Mouse (Mus musculus): Measurements from ENCODE around the gene Dglucy.

Dglucy gene

DNA sequence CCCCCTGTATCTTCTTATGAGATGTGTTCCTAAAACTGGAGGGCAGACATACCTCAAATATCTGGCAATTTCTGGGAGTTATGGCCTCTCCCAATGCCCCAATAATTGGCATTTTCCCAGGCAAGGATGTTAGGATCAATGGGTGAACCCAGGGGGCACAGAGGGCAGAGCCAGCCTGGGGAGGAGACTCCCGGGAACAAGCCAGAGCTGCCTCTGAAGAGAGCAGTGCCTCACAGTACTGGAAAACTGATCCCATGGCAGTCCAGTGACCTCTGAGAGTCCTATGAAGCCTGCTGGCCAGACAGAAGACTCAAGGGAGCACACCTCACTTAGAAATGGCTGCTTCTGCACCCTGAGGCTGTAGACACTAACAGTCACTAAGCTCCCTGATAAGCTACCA, 67.7 kb downstream of the Dglucy start:
- no peak for TF ChIP-seq GATA4 (IDR thresholded peaks at IDR 0.05; ENCODE audit: insufficient replicate concordance, low read length)

DNA sequence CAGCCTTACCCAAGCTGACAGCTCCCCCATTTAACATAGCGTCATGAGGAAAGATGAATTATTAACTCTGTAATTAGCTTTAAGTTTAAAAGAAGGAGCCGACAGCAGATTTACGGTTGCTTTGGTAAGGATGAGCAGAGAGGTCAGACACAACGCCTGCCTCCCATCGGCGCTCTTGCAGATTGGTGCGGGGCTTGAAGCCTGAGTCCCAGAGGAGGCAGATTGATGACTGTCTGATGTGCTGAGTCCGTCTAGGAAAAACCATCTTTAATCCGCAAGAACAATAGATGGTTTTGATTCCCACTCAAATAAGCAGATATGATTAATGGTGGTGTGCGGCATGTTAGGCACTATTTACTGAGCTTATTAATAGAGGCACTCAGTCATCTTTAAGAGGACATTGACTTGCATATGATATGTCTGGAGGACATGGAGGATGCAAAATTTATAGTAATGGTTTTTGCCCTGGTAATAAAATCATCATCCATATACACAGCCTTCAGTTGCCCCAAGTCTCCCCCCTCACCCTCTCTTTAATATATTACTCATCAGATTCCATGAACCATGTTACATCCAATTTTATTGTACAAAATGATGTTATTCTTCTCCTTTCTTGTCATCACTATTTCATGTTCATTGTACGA, 68.7 kb downstream of the Dglucy start:
- no peak for TF ChIP-seq GATA4 (IDR thresholded peaks at IDR 0.05; ENCODE audit: insufficient replicate concordance, low read length)

DNA sequence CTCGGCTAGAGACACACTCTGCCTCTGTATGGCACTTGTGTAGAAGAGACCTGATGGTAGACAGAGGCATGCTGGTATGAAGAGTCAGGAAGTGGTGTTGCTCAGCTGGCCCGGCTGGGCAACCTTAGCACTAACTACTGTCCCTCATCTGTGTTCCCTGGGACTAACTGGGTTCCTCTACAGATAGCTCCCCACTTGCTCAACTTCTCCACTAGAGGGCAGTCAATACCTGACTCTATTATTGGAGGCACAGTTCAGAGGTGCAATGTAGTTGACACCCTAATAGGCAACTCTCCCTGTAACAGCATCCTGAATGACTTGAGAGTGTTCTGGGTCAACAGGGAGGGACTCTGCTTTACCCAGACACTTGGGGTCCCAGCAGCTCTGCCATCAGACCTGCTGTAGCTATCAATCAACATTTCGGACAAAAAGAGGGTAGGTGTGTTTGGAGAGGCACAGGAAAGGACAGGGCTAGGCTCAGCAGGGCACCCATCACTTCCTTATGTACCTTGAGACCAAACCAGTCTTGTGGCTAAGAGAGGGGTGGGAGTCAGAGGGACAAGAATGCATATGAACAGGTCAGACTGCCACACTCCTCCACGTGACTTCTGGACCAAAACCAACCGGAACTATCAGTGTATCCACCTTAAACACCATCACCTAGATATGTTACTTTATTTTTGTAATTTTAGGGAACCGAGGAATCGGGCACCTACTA, 70.7 kb downstream of the Dglucy start:
- no peak for TF ChIP-seq GATA4 (IDR thresholded peaks at IDR 0.05; ENCODE audit: insufficient replicate concordance, low read length)

DNA sequence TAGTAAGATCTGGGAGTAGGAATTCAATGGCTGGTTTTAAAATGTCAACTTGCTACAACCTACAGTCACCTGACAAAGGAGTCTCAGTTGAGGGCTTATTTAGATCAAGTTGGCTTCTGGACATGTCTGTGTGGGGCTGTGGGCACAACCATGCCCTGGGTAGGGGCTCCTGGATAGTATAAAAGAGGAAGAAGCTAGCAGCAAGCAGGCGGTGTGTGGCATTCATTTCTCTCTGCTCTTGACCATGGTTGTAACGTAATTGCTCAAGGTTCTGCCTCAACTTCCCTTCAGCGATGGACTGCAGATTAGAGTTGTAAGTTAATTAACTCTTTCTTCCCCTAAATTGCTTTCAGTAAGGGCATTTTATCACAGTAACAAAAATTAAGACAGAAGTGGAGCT, 73.5 kb downstream of the Dglucy start:
- no peak for TF ChIP-seq GATA4 (IDR thresholded peaks at IDR 0.05; ENCODE audit: insufficient replicate concordance, low read length)

DNA sequence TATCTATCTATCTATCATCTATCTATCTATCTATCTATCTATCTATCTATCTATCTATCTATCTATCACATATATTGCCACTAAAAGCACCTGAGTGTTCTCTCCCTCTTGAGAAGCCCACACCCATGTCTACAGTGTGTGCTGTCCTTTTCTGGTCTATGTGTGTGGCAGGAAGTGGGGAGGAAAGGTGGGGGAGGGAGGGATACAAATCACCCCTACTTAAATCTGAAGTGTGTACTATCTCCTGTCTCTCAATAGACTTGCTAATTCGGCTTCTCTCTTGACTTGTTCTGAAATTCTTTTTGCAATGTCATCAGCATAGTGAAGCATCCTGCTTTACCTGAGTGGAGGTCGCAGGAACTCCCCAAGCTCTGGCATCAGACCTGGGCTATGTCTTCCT, 77.5 kb downstream of the Dglucy start:
- no peak for TF ChIP-seq GATA4 (IDR thresholded peaks at IDR 0.05; ENCODE audit: insufficient replicate concordance, low read length)

DNA sequence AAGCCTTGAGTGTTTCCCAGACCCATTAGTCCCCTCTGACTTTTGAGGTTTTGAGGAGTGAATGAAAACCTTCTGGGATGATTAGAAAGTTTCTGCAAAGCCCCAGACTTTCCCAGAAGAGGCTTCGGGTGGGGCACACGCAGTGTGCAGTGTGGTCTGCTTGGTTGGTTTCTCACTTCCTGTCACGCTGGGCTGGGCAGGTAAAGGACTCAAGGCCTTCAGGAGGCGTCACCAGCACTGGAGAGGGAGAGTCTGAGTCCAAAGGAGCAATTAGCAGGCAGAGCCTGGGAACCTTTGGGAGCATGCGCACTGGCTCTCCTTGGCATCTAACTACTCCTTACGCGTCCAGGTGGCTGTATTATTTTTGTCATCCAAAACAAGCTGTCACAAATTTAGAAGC, 78.9 kb downstream of the Dglucy start:
- no peak for TF ChIP-seq GATA4 (IDR thresholded peaks at IDR 0.05; ENCODE audit: insufficient replicate concordance, low read length)

DNA sequence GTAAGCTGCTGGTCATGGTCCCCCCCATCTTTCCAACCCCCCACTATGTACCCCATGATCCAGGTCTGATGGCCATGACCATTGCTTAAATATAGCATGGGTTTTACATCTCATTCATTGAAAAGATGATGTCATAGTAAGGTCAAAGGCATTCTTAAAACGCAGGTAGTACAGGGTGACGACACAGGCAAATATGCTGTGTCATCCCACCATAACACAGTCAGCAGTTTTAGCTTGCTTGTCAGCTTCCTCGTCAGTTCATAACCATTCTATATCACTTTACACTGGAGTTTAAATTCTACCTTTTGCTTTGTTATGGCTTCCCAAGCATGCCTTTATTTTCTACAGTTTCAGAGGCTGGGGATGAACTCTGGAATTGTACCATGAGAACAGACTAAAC, 83.4 kb downstream of the Dglucy start:
- TF ChIP-seq GATA4 (IDR thresholded peaks at IDR 0.05; ENCODE audit: insufficient replicate concordance, low read length), result no peak

DNA sequence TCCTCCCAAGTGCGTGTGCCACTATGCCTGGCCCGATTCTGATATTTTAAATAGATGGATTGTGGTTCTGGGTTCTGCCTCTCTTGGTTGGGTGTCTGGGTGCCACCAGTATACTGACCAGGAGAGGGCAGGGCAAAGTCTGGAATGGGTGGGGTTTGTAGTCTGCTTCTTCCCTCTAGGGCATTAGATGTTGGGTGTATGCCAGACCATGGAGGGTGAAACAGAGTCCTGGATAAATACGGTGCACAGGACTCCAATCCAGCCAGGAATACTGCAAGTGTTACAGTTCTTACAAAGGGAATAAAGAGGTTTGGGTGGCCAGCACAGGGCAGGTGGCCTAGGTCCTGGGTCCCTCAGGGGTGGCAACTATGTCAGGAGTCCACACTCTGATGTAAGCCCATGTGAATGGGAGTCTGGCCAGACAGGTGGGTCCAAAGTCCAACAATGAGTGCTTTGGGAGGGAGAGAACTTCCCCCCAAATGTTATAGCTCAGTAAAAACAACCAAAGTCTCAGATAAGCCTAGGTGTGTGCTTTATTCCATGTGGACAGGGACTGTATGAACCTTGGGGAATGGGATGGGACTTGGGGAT, 84.1 kb downstream of the Dglucy start:
- TF ChIP-seq GATA4 (IDR thresholded peaks at IDR 0.05; ENCODE audit: insufficient replicate concordance, low read length), result no peak

DNA sequence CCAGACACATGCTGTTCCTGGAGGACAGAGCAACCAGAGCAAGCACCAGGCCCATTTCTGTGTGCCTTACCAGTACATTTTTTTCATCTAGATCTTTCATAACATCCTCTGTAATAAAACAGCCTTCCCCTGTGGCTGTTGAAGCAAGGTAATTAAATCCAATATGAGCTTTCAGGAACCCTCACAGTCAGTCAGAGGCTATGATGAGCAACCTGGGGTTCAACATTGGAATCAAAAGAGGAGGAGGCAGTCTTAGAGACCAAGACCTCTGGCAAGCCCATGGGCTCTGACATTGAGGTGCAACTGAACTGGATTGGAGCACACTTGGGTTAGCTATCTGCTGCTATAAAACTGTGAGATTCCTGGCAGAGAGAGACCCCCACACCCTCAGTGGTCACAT, 86.2 kb downstream of the Dglucy start:
- TF ChIP-seq GATA4 (IDR thresholded peaks at IDR 0.05; ENCODE audit: insufficient replicate concordance, low read length), result no peak

DNA sequence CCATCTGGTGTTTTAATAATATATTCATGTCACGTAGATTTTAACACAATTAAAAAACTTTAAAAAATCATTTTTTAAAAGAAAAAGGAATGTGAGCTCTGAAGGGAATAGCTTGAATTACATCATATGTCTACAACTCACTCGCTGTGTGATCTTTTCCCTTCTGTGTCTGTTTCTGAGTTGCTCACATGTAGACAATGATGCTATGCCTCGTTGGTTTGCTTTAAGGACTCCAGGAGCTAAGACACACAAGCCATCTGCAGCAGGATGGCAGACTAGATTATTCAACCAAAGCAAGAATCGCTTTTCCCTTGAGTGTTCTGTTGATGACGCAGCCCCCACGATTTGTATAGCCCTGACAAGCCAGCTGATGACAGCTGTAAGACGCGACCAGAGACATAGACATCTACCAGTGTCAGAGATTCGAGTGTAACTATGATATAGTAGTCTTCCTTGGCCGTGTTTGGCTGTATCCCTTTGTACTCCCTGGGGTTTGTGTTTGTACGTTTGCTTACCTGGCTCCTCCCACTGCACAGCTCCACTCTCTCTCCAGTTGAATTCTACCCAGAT, 86.7 kb downstream of the Dglucy start:
- TF ChIP-seq GATA4 (IDR thresholded peaks at IDR 0.05; ENCODE audit: insufficient replicate concordance, low read length), result no peak

DNA sequence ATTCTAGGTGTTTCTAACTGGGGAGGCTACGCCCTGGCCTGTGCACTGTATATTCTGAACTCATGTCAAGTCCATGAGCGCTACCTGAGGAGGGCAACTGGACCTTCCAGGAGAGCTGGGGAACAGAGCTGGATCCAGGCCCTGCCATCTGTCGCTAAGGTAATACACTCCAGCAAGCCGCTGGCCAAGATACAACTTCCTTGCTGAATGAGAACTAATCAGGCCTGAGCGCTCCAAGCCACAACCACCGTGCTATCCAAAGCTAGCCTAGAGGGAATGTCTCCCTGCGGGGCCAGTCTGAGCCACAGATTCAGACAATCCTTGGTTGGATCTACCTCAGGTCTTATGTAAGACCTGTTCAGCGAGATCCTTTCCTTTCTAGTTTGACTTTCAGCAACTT, 88.2 kb downstream of the Dglucy start:
- no peak for TF ChIP-seq GATA4 (IDR thresholded peaks at IDR 0.05; ENCODE audit: insufficient replicate concordance, low read length)

DNA sequence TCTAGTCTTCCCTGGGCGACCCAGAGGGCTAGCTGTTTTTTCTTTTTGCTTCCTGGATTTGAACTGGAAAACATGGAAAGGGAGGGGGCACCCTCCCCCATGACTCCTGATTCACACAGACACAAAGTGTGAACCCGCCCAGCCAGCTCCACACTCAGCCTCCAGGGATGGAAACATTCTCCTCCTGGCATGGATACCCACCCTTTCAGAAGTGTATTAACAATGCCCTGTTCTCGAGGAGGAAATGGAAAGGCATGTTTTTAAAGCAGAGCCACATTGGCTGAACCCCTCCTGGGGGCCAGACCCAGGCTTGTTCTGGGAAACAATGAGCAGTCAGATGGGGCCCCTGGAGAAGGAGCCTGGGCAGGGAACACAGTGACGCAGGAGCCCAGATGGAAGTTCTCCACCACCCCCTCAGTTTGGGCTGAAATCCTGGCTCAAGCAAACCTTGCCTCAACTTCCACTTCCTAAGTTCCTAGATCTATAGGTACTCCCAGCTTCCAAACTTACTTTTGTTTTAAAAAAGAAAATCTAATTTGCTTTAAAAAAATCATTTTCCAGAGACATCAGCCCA, 89.3 kb downstream of the Dglucy start:
- TF ChIP-seq GATA4 (IDR thresholded peaks at IDR 0.05; ENCODE audit: insufficient replicate concordance, low read length), result no peak

DNA sequence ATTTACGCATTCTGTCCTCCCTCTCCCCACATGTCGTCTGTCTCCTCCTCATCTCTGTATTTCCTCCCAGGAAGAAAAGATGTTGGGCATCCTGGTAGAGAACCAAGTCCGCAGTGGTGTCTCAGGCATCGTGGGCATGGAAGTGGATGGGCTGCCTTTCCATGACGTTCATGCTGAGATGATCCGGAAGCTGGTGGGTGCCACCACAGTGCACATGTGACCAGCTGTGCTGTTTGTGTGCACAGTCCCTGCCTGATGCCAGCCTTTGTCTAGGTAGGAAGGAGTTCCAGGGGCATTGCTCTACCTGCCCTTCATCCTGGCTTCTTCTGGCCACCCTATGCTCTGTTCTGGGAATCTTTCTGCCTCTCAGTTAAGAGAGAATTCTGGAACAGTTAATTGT, 92.4 kb downstream of the Dglucy start:
- TF ChIP-seq GATA4 (IDR thresholded peaks at IDR 0.05; ENCODE audit: insufficient replicate concordance, low read length), result no peak

DNA sequence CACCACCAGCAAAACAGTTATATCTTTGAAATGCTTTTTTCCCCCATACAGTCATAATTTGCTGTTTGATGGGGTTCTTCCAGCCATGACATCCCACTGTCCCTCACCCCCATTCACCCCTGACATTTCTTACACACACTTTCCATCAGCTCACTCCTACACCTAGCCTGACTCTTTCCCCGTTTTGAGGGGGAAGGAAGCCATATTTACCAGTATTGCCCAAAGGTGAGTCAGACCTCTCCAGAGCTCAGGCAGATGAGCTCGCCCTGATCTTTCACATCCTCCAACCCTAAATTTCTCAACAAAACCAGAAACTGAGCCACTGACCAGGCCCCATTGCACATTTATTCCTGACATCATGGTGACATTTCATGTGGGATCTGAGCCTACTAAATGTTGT, 93.0 kb downstream of the Dglucy start:
- no peak for TF ChIP-seq GATA4 (IDR thresholded peaks at IDR 0.05; ENCODE audit: insufficient replicate concordance, low read length)

DNA sequence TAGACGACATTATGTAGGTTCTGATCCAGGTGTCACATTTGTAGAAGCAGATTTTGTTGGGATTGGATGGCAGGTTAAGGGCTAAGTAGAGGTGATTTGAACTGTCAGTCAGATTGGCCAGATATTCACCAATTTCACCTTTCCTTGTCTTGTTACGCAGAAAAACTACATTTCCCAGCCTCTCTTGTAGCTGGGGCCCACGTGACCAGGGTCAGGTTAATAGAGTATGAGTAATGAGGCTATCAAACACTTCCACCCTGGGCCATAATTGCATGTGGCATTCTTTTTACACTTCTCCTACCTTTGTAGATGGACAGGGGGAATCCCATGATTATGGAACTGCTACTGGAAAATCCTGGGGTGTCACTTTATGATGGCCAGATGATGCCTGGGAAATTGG, 94.8 kb downstream of the Dglucy start:
- no peak for TF ChIP-seq GATA4 (IDR thresholded peaks at IDR 0.05; ENCODE audit: insufficient replicate concordance, low read length)

DNA sequence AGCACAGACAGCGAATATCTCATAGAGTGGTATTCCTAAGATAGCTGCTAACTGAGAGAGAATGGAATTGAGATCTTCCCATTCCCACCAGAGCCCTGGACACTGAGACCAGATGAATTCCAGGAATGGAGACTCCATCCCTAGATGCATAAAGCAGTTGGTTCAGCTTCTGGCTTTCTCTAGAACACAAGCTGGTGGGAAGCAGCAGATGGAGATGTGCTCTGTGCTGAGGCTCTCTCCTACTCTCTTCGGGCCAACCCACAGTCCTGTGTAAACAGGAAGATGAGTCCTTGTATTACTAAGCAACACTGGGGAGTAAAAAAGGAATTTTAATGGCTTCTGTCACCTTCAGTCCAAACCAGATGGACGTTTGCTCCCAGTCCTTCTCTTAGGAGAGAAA, 96.7 kb downstream of the Dglucy start:
- no peak for TF ChIP-seq GATA4 (IDR thresholded peaks at IDR 0.05; ENCODE audit: insufficient replicate concordance, low read length)

All from liver, adult (tissue).